Mouse (Mus musculus) thymus, adult 2 months (tissue): ENCODE measurements around the gene Fam131c. TPM values are rescaled to one million over a fixed set of nuclear protein-coding genes. Genes with fewer than 3 reads are reported as not detected.

Experiments used
- DNase-seq: peaks from one replicate; pipeline ENCODE4 v3.0.0; 2021
- H3K27ac ChIP-seq: fragments of 200-500 bp; 2 replicates; pipeline ENCODE4 v1.5.1; 2012; ENCODE audit warnings: low read length, control low read depth; ENCODE audit not compliant: control insufficient read depth, insufficient read depth
- H3K27me3 ChIP-seq: fragments of 200-500 bp; 2 replicates; pipeline ENCODE4 v1.6.1; 2012; ENCODE audit warnings: mild to moderate bottlenecking, low read length, moderate library complexity, mixed read lengths; ENCODE audit not compliant: control insufficient read depth, insufficient read depth
- H3K36me3 ChIP-seq: fragments of 200-500 bp; 2 replicates; pipeline ENCODE4 v1.6.1; 2012; ENCODE audit warnings: mild to moderate bottlenecking, low read length, moderate library complexity; ENCODE audit not compliant: control insufficient read depth, insufficient read depth
- H3K4me1 ChIP-seq: fragments of 200-500 bp; replicated peaks from 2 replicates; pipeline ENCODE4 v1.6.1; 2012; ENCODE audit warnings: low read length; ENCODE audit not compliant: control insufficient read depth, insufficient read depth
- H3K4me3 ChIP-seq: fragments of 200-500 bp; 2 replicates; pipeline ENCODE4 v1.5.1; 2012; ENCODE audit warnings: mild to moderate bottlenecking, low read length, control low read depth, moderate library complexity; ENCODE audit not compliant: control insufficient read depth, insufficient read depth
- CTCF ChIP-seq: fragments of 200-500 bp; IDR thresholded peaks from 2 replicates; pipeline ENCODE4 v1.5.1; 2012; ENCODE audit warnings: mild to moderate bottlenecking, control low read depth, low read length, moderate library complexity, borderline replicate concordance; ENCODE audit not compliant: control insufficient read depth, poor library complexity, insufficient read depth; ENCODE audit errors: extremely low read depth
- POLR2A ChIP-seq: fragments of 200-500 bp; IDR thresholded peaks from 2 replicates; pipeline ENCODE4 v1.6.1; 2012; ENCODE audit warnings: mild to moderate bottlenecking, low read length, control low read depth, moderate library complexity; ENCODE audit not compliant: control insufficient read depth, poor library complexity, insufficient read depth; ENCODE audit errors: extremely low read depth
- WGBS: fragments of 180-500 bp; shearing (Covaris S2); methylation state at CpG from one replicate; pipeline ENCODE4 v1.1.7; 2018; 5-methylcytosine and 5-hydroxymethylcytosine counted together
- polyA plus RNA-seq: library from polyadenylated mRNA; depleted of rRNA; stranded (reverse); fragments of >200 nt; gene quantifications from 2 replicates; pipeline ENCODE4 v1.2.3, GENCODE M21; 2012

The Fam131c gene
- polyA plus RNA-seq, 1 experiment: 0.40 TPM

GRCm38 (mm10) chr4:141352986-141353385 lies 15.0 kb upstream of the Fam131c start:
- Histone ChIP-seq H3K4me3 (no peak overlapping the region), H3K36me3 (no peaks in the 10 kb centered on the region), H3K27ac (no peak overlapping the region), H3K4me1 (no peaks in the 10 kb centered on the region), H3K27me3 (no peaks in the 10 kb centered on the region)
- DNase-seq: no peak
- no peak for TF ChIP-seq POLR2A
- no peak for TF ChIP-seq CTCF
- WGBS: 89% methylated on average over 5 of the region's 5 CpGs

- TF ChIP-seq CTCF: no peak
These were observed 14.2 kb upstream of the Fam131c start for GRCm38 (mm10) chr4:141353868-141354267.

DNA sequence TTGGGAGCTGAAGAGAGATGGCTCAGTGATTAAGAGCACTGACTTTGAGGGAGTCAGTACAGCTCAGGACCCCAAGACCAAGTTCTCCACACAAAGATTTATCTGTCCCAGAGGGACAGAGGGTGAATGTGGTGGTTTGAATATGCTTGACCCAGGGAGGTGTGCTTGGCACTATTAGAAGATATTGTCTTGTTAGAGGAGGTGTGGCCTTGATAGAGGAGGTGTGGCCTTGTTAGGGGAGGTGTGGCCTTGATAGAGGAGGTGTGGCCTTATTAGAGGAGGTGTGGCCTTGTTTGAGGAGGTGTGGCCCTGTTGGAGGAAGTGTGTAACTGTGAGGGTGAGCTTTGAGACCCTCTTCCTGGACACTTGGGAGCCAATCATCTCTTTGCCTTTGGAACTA lies 10.2 kb upstream of the Fam131c start:
- no peaks in the 10 kb centered on the region for H3K27me3 ChIP-seq
- H3K36me3 ChIP-seq: no peaks in the 10 kb centered on the region
- DNase-seq: no peak
- no peak overlapping the region for H3K4me3 ChIP-seq
- H3K27ac ChIP-seq: no peak overlapping the region
- no peak for TF ChIP-seq POLR2A
- TF ChIP-seq CTCF: no peak
- no peaks in the 10 kb centered on the region for H3K4me1 ChIP-seq

More at GRCm38 (mm10) chr4:141353868-141354267, 14.2 kb upstream of the Fam131c start:
- no peak overlapping the region for H3K27ac ChIP-seq
- no peaks in the 10 kb centered on the region for H3K27me3 ChIP-seq
- H3K36me3 ChIP-seq: no peaks in the 10 kb centered on the region
- 57% methylated on average over 8 of the region's 8 CpGs for WGBS
- no peaks in the 10 kb centered on the region for H3K4me1 ChIP-seq
- DNase-seq: no peak
- H3K4me3 ChIP-seq: no peak overlapping the region

GRCm38 (mm10) chr4:141359222-141359621 lies 8.8 kb upstream of the Fam131c start:
- Histone ChIP-seq H3K27ac (no peak overlapping the region), H3K36me3 (no peaks in the 10 kb centered on the region), H3K27me3 (no peaks in the 10 kb centered on the region), H3K4me3 (no peak overlapping the region), H3K4me1 (no peaks in the 10 kb centered on the region)
- 95% methylated on average over 6 of the region's 6 CpGs for WGBS
- TF ChIP-seq CTCF (no peak), POLR2A (no peak)
- no peak for DNase-seq

DNA sequence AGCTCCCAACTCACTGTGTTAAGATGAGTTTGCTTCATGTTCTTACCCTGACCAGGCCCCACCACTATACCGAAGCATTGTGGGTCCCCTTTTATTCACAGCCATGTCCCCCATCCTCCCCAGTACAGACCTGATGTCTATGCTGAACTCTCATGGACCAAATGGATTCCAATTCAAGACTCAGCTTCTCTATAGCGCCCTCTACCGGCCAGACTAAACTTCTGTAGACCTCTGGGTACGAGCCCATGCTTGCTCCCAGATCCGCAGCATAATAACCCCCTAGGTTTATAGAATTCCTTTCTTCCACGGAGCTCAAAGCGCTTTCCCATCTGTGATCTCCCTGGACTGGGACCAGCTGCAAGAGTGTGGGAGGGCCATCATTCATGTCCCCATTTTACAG lies 7.2 kb upstream of the Fam131c start:
- Histone ChIP-seq H3K36me3 (no peaks in the 10 kb centered on the region), H3K27ac (no peak overlapping the region), H3K4me1 (no peaks in the 10 kb centered on the region), H3K4me3 (no peak overlapping the region), H3K27me3 (no peaks in the 10 kb centered on the region)
- 41% methylated on average over 7 of the region's 7 CpGs for WGBS
- no peak for TF ChIP-seq POLR2A
- no peak for TF ChIP-seq CTCF
- DNase-seq: peak; percentile 23

- H3K4me3 ChIP-seq: no peak overlapping the region
- no peak overlapping the region for H3K27ac ChIP-seq
- H3K4me1 ChIP-seq: 0 out of 2 replicates have a peak, but pooled peaks cover under 1% of the 10 kb centered on the region
- no peaks in the 10 kb centered on the region for H3K36me3 ChIP-seq
- peak; percentile 72 for DNase-seq
- WGBS: 29% methylated on average over 11 of the region's 11 CpGs
- TF ChIP-seq POLR2A: no peak
- TF ChIP-seq CTCF: peak; percentile 67; the same call in 1 of the 2 replicates
- H3K27me3 ChIP-seq: no peaks in the 10 kb centered on the region
These were observed 5.0 kb upstream of the Fam131c start for GRCm38 (mm10) chr4:141362937-141363548.

DNA sequence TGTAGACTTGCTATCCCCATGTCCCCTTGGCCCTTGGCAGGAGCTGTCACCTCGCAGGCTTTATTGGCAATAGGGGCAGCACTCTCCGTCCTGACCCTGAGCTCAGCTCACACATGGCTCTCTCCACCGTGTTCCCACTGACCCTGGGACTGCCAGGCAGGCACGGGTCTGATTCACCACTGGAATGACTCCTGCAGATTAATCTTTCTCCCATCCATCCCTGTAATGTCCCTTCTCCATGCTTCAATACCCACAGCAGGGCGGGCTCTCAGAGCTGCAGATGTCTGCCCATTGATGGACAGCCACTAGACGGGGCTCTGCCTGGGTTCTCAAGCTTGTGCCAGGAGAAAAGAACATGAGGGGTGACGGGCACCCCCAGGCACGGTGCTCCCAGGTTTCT lies 2.9 kb upstream of the Fam131c start:
- H3K36me3 ChIP-seq: no peaks in the 10 kb centered on the region
- peaks cover 3% of the 10 kb centered on the region; the same call in 1 of the 2 replicates for H3K27me3 ChIP-seq
- no peak overlapping the region for H3K4me3 ChIP-seq
- 66% methylated on average over 8 of the region's 8 CpGs for WGBS
- no peak for DNase-seq
- no peak overlapping the region for H3K27ac ChIP-seq
- H3K4me1 ChIP-seq: 0 out of 2 replicates have a peak, but pooled peaks cover 2% of the 10 kb centered on the region
- TF ChIP-seq POLR2A (no peak), CTCF (no peak)
